21 mouse cellular contexts compared by ENCODE assay signal in the genomic region with DNA sequence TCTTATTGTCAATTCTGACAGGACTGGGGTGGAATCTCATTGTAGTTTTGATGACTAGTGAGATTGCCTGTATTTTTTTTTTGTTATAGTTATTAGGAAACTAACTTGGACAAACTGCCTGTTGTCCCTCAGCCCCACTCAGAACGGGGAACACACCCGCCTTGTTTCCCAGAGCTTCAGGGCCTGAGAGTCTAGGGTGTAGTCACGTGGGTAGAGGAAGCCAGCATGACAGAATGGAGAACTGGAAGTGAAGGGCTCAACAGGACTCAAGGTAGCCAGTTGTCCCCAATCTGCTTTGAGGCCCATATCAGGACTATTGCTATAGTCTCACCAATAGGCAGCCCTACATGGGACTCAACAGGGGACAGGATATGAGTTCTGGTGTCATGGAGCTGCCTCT. TPM values are rescaled to one million over a fixed set of nuclear protein-coding genes. Genes with fewer than 3 reads are reported as not detected.
DNase-seq lines count a peak whose midpoint lies in the region; ATAC-seq and TF ChIP-seq lines count a peak whose summit lies in the region.
"Had no signal": no experiment of that assay in that cellular context is flagged by ENCODE, and none has a peak within 500 bp of the region (broad histone marks: within the 10 kb centered on the region; RNA-seq: fewer than 3 reads in every experiment).

No protein-coding gene starts in this region.

- no peaks in the 10 kb centered on the region for H3K9me3 ChIP-seq in midbrain, postnatal 0 days (ENCODE audit: low read length)
- H3K9me3 ChIP-seq: embryonic facial prominence, embryonic 13.5 days; forebrain, embryonic 12.5 days; G1E; heart, embryonic 13.5 days; hindbrain, embryonic 12.5 days had no signal

- TF ChIP-seq POLR2A in cortical plate, adult 2 months (IDR thresholded peaks at IDR 0.05; ENCODE audit: extremely low read depth, insufficient read depth, low read length) = no peak

- H3K4me1 ChIP-seq in cortical plate, adult 2 months (ENCODE audit: control insufficient read depth, insufficient read depth, low read length) = peaks cover 12% of the 10 kb centered on the region
- no peaks in the 10 kb centered on the region for H3K4me1 ChIP-seq in midbrain, postnatal 0 days (ENCODE audit: insufficient read depth, low read length)
- H3K4me1 ChIP-seq: hindbrain, embryonic 12.5 days had no signal

- 83% methylated on average over 3 of the region's 3 CpGs for WGBS in midbrain, postnatal 0 days

- no peak for TF ChIP-seq CTCF in left cerebral cortex, adult 2 months (IDR thresholded peaks at IDR 0.05)
- no peak for TF ChIP-seq CTCF in cortical plate, adult 2 months (IDR thresholded peaks at IDR 0.05; ENCODE audit: extremely low read depth, insufficient read depth, low read length)
- no peak for TF ChIP-seq CTCF in midbrain, postnatal 0 days (IDR thresholded peaks at IDR 0.05)

- intact Hi-C loops in left cerebral cortex, adult 2 months (cut with DNase I) = no loop called here

- peak; percentile 34; the same call in 1 of the 2 replicates for ATAC-seq in megakaryocyte, adult 5-6 weeks (ENCODE audit: poor library complexity, severe bottlenecking)
- ATAC-seq in midbrain, postnatal 0 days (ENCODE audit: low FRiP score) = no peak
- ATAC-seq: CD4-positive, CD25-positive, alpha-beta regulatory T cell, adult 4 months; forebrain, postnatal 0 days; hindbrain, postnatal 0 days had no signal

- no peak overlapping the region for H3K9ac ChIP-seq in midbrain, postnatal 0 days (replicated peaks; ENCODE audit: low read length, poor library complexity, severe bottlenecking)
- H3K9ac ChIP-seq: embryonic facial prominence, embryonic 13.5 days; forebrain, embryonic 12.5 days; forebrain, postnatal 0 days; heart, embryonic 13.5 days; hindbrain, embryonic 12.5 days had no signal

- no peak for DNase-seq in left cerebral cortex, adult 2 months (ENCODE audit: extremely low spot score in 1 of 2, low spot score in 2 of 2)
- DNase-seq in left cerebral cortex, adult 9 months (ENCODE audit: low spot score in 2 of 2) = no peak
- no peak for DNase-seq in kidney, postnatal 25 days
- DNase-seq in midbrain, postnatal 0 days (ENCODE audit: low spot score) = no peak
- DNase-seq: adrenal gland, adult 8-10 months; adrenal gland, postnatal 36 days; cerebellum, adult 11 months; cerebellum, adult 8-10 months; cerebellum, postnatal 14 days; forebrain, postnatal 0 days; gastrocnemius, postnatal 14 days; heart, postnatal 4 days had no signal

- no peaks in the 10 kb centered on the region for H3K27me3 ChIP-seq in midbrain, postnatal 0 days (ENCODE audit: insufficient read depth, low read length)
- H3K27me3 ChIP-seq: embryonic facial prominence, embryonic 13.5 days; forebrain, embryonic 12.5 days; heart, embryonic 13.5 days; hindbrain, embryonic 12.5 days had no signal

- H3K4me3 ChIP-seq in left cerebral cortex, adult 2 months = no peak overlapping the region
- no peak overlapping the region for H3K4me3 ChIP-seq in cortical plate, adult 2 months (ENCODE audit: insufficient read depth, low read length)
- no peak overlapping the region for H3K4me3 ChIP-seq in midbrain, postnatal 0 days (ENCODE audit: low read depth, low read length)
- H3K4me3 ChIP-seq: embryonic facial prominence, embryonic 13.5 days; forebrain, embryonic 12.5 days; heart, embryonic 13.5 days; hindbrain, embryonic 12.5 days had no signal

- no peaks in the 10 kb centered on the region for H3K36me3 ChIP-seq in midbrain, postnatal 0 days (ENCODE audit: insufficient read depth, low read length)
- H3K36me3 ChIP-seq: forebrain, embryonic 12.5 days had no signal

- H3K4me2 ChIP-seq in midbrain, postnatal 0 days (ENCODE audit: low read depth, low read length, poor library complexity, severe bottlenecking) = no peak overlapping the region
- H3K4me2 ChIP-seq: embryonic facial prominence, embryonic 13.5 days; forebrain, embryonic 12.5 days; heart, embryonic 13.5 days; hindbrain, embryonic 12.5 days had no signal

- peak overlapping the region; percentile 87 for H3K27ac ChIP-seq in left cerebral cortex, adult 2 months
- H3K27ac ChIP-seq in cortical plate, adult 2 months (ENCODE audit: insufficient read depth, low read length) = 0 out of 2 replicates have a peak overlapping the region, but pooled peaks have one; percentile 33
- H3K27ac ChIP-seq in midbrain, postnatal 0 days (ENCODE audit: low read depth, low read length) = no peak overlapping the region
- H3K27ac ChIP-seq: embryonic facial prominence, embryonic 13.5 days; heart, embryonic 13.5 days; hindbrain, embryonic 12.5 days; hindbrain, postnatal 0 days had no signal

RNA-seq across cellular contexts. Expression of a gene that starts 29.0 kb away (rescaled TPM):
- total RNA-seq in left cerebral cortex, adult 2 months (2021) = 10 to 100 TPM; 18.6 to 19.6 TPM
- polyA plus RNA-seq in cortical plate, adult 2 months (2012; rRNA removed) = 32.6 and 34.8 TPM in 2 replicates
- 26.7 and 37.1 TPM in 2 replicates for total RNA-seq in megakaryocyte, adult 5-6 weeks (2015)
- total RNA-seq in megakaryocyte, adult 5-6 weeks (2017) = 15.7 and 23.1 TPM in 2 replicates
- 6.5 and 8.7 TPM in 2 replicates for total RNA-seq in midbrain, postnatal 0 days (2014; rRNA removed)
- polyA plus RNA-seq in midbrain, postnatal 0 days (2015; fragmentation: Nextera tagmentation; extraction: Ambion mirVana) = 9.8 and 11.7 TPM in 2 replicates

RNA-seq across cellular contexts. Expression of a gene that starts 58.6 kb away (rescaled TPM):
- 100 to 1,000 TPM; 105 to 115 TPM for total RNA-seq in left cerebral cortex, adult 2 months (2021)
- 128 and 130 TPM in 2 replicates for polyA plus RNA-seq in cortical plate, adult 2 months (2012; rRNA removed)
- total RNA-seq in megakaryocyte, adult 5-6 weeks (2015) = 71.0 and 83.1 TPM in 2 replicates
- 28.1 and 35.0 TPM in 2 replicates for total RNA-seq in megakaryocyte, adult 5-6 weeks (2017)
- total RNA-seq in midbrain, postnatal 0 days (2014; rRNA removed) = 62.9 and 79.2 TPM in 2 replicates
- 18.4 and 19.4 TPM in 2 replicates for polyA plus RNA-seq in midbrain, postnatal 0 days (2015; fragmentation: Nextera tagmentation; extraction: Ambion mirVana)
